Mouse (Mus musculus) hindbrain, embryonic 14.5 days (tissue): Measurements from ENCODE around the gene Fam208b. TPM values are rescaled to one million over a fixed set of nuclear protein-coding genes. Genes with fewer than 3 reads are reported as not detected.

Source experiments
- ATAC-seq: fragments of 200-750 bp; cut with Nextera tagmentation; 2 replicates; pipeline ENCODE4 v1.8.0; 2017; ENCODE audit warnings: moderate number of reproducible peaks, mild to moderate bottlenecking, moderate TSS enrichment, moderate library complexity; ENCODE audit not compliant: low FRiP score
- DNase-seq: peaks from one replicate; pipeline ENCODE4 v3.0.0-alpha.2; 2015; ENCODE audit warnings: low spot score
- H3K27ac ChIP-seq: fragments of 300-500 bp; sonication (generic); 2 replicates; pipeline ENCODE4 v1.5.1; 2014; ENCODE audit warnings: mild to moderate bottlenecking, moderate library complexity
- H3K27me3 ChIP-seq: fragments of 300-500 bp; sonication (generic); 2 replicates; pipeline ENCODE4 v1.6.1; 2014; ENCODE audit warnings: mild to moderate bottlenecking, low read length, mixed read lengths; ENCODE audit not compliant: control insufficient read depth, insufficient read depth
- H3K36me3 ChIP-seq: fragments of 300-500 bp; sonication (generic); replicated peaks from 2 replicates; pipeline ENCODE4 v1.6.1; 2014; ENCODE audit not compliant: control insufficient read depth, insufficient read depth
- H3K4me1 ChIP-seq: fragments of 300-500 bp; sonication (generic); replicated peaks from 2 replicates; pipeline ENCODE4 v1.6.1; 2014; ENCODE audit warnings: antibody characterized with exemption, low read length, mixed read lengths; ENCODE audit not compliant: control insufficient read depth, insufficient read depth
- H3K4me2 ChIP-seq: fragments of 300-500 bp; sonication (generic); replicated peaks from 2 replicates; pipeline ENCODE4 v1.6.1; 2014; ENCODE audit warnings: mild to moderate bottlenecking, moderate library complexity
- H3K4me3 ChIP-seq: fragments of 300-500 bp; sonication (generic); replicated peaks from 2 replicates; pipeline ENCODE4 v1.5.1; 2014; ENCODE audit warnings: mild to moderate bottlenecking, low read length
- H3K9ac ChIP-seq: fragments of 300-500 bp; sonication (generic); 2 replicates; pipeline ENCODE4 v1.6.1; 2014
- H3K9me3 ChIP-seq: fragments of 300-500 bp; sonication (generic); 2 replicates; pipeline ENCODE4 v1.6.1; 2016; ENCODE audit warnings: low read length; ENCODE audit not compliant: control insufficient read depth
- WGBS: fragments of 180-500 bp; shearing (Covaris S2); extraction: QIAGEN DNeasy Blood & Tissue Kit; methylation state at CpG from one replicate; pipeline ENCODE4 v1.1.7; 2014; 5-methylcytosine and 5-hydroxymethylcytosine counted together
- polyA plus RNA-seq: library from polyadenylated mRNA; unstranded; fragments of >200 nt; fragmentation: Nextera tagmentation; extraction: Ambion mirVana; gene quantifications from 2 replicates; pipeline ENCODE4 v1.2.1, GENCODE M21; 2014

Gene Fam208b
- polyA plus RNA-seq, result 17.2 and 22.0 TPM in 2 replicates

DNA sequence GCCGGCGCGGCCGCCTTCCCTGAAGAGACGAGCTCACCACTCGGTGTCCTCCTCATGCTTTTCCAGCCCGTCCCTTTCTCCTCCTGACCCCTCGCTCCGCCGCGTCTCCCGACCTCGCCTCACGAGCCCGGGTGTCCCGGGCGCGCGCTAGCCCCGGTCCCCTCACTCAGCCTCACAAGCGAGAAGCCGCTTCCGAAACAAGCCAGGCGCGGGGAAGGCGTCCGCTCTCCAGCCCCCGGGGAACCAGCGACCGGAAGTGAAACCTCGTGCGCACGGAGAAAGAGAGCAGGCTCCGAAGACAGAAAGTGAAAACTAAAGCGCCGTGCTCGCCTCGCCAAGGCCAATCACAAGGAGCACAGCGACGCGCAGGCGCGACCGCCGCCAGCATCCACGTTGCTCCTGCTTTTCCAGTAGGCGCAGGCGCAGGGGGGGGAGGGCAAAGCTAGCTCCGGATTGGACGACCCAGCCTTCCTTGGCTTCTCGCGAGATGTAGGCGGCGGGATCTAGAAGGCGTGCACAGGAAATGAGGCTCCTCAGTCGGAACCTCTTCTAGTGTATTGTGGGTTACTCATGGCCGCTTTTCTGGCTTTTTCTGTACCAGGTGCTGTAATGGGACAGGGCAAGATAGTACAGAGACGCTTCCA, at the start of gene Fam208b:
TSS of gene Fam208b (minus strand) at position 314 of the 644 bp plus-strand sequence.
- under 1% methylated on average over 58 of the region's 58 CpGs for WGBS
- ATAC-seq, result peak; percentile 99
- H3K4me3 ChIP-seq, result peak within 1 kb of the TSS; percentile 94

GRCm38 (mm10) chr13:3659163-3660160, 48.6 kb upstream of the Fam208b start:
- Histone ChIP-seq H3K36me3 (no peaks in the 10 kb centered on the region), H3K9me3 (no peaks in the 10 kb centered on the region), H3K27ac (no peak overlapping the region), H3K4me2 (no peak overlapping the region), H3K27me3 (no peaks in the 10 kb centered on the region), H3K9ac (no peak overlapping the region), H3K4me1 (no peaks in the 10 kb centered on the region), H3K4me3 (no peak overlapping the region)
- 79% methylated on average over 16 of the region's 16 CpGs for WGBS
- no peak for ATAC-seq
- no peak for DNase-seq

More for the DNA sequence above, at the start of gene Fam208b:
- Histone ChIP-seq H3K27ac (peak within 1 kb of the TSS; percentile 80), H3K36me3 (no peaks in the 10 kb centered on the region), H3K4me1 (peaks cover 4% of the 10 kb centered on the region; the same call in 1 of the 2 replicates), H3K27me3 (peaks cover 6% of the 10 kb centered on the region; the same call in 1 of the 2 replicates), H3K9me3 (no peaks in the 10 kb centered on the region), H3K4me2 (peak within 1 kb of the TSS; percentile 63), H3K9ac (peak within 1 kb of the TSS; percentile 84)
- DNase-seq, result peak; percentile 97

GRCm38 (mm10) chr13:3654432-3654831, 43.5 kb upstream of the Fam208b start:
- no peaks in the 10 kb centered on the region for H3K4me1 ChIP-seq
- no peak overlapping the region for H3K9ac ChIP-seq
- peaks cover 32% of the 10 kb centered on the region for H3K36me3 ChIP-seq
- H3K27ac ChIP-seq, result no peak overlapping the region
- H3K27me3 ChIP-seq, result no peaks in the 10 kb centered on the region
- no peaks in the 10 kb centered on the region for H3K9me3 ChIP-seq
- ATAC-seq, result no peak
- no peak overlapping the region for H3K4me3 ChIP-seq
- H3K4me2 ChIP-seq, result no peak overlapping the region
- no peak for DNase-seq
- 85% methylated on average over 2 of the region's 2 CpGs for WGBS

DNA sequence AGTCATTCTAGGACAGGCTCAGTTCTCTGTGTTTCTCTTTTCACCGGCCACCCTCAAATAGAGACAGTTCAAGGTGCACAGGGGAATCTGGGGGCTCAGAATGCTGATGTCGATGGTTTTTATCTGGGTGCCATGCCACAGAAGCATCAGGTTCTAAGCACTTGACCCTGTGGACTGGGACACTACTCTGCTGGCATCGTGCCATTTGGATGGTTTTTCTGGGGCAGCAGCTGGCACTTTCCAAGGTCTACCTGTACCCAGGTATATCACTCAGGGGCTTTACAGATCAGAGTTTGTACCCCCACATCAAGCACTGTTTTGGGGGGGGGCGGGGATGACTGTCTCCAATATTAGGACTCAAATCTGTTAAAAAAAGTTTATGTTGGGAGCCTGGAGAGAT, 39.7 kb upstream of the Fam208b start:
- no peak overlapping the region for H3K4me2 ChIP-seq
- H3K4me1 ChIP-seq, result no peaks in the 10 kb centered on the region
- no peak overlapping the region for H3K27ac ChIP-seq
- no peaks in the 10 kb centered on the region for H3K9me3 ChIP-seq
- H3K36me3 ChIP-seq, result peaks cover 46% of the 10 kb centered on the region
- H3K4me3 ChIP-seq, result no peak overlapping the region
- no peak overlapping the region for H3K9ac ChIP-seq
- ATAC-seq, result no peak
- 96% methylated on average over 4 of the region's 4 CpGs for WGBS
- DNase-seq, result no peak
- H3K27me3 ChIP-seq, result no peaks in the 10 kb centered on the region

DNA sequence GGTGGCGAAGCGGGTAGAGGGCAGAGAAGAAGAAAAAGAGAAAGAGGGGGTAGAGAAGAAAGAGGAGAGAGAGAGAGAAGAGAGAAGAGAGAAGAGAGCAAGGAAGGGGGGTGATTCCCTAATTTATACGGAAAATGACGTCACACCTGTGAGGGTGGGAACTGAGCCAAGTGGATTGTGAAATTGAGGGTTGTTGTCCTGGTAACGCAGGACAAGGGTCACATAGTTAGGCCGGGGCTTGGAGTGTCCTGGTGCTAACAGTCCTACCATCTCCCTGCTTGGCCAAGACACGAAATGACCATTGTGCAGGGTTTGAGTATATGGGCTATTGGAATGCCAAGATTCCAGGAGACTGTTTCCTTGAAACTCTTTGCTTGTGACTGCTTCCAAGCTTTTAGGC, 35.7 kb upstream of the Fam208b start:
- no peak for ATAC-seq
- 83% methylated on average over 7 of the region's 7 CpGs for WGBS
- no peak for DNase-seq
- H3K4me2 ChIP-seq, result no peak overlapping the region
- no peak overlapping the region for H3K27ac ChIP-seq
- no peak overlapping the region for H3K4me3 ChIP-seq
- no peaks in the 10 kb centered on the region for H3K27me3 ChIP-seq
- no peaks in the 10 kb centered on the region for H3K9me3 ChIP-seq
- peaks cover 33% of the 10 kb centered on the region for H3K36me3 ChIP-seq
- no peak overlapping the region for H3K9ac ChIP-seq
- H3K4me1 ChIP-seq, result no peaks in the 10 kb centered on the region

DNA sequence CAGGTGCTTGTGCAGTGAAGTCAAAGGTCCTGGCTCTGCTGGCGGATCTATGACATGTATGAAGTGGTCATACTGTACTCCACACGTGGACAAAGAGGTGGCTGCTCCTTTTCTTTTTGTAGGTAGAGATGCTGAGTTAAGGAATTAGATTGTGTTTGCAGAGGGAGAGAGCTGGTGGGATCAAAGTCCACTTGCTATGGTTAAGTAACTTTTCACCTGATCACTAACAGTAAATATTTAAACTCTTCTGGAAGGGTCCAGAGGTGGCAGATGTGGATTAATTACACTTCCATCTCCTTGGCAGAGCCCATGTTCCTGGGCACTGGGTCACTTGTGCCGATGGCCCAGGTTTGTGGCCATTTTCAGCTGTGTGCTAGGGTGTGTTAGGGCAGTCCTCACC, 35.0 kb upstream of the Fam208b start:
- Histone ChIP-seq H3K9me3 (no peaks in the 10 kb centered on the region), H3K9ac (no peak overlapping the region), H3K36me3 (peaks cover 31% of the 10 kb centered on the region), H3K27ac (no peak overlapping the region), H3K4me3 (no peak overlapping the region), H3K4me1 (no peaks in the 10 kb centered on the region), H3K27me3 (no peaks in the 10 kb centered on the region), H3K4me2 (no peak overlapping the region)
- DNase-seq (no peak), ATAC-seq (no peak)
- 97% methylated on average over 3 of the region's 3 CpGs for WGBS

- WGBS, result 92% methylated on average over 5 of the region's 5 CpGs
- no peaks in the 10 kb centered on the region for H3K27me3 ChIP-seq
- no peak overlapping the region for H3K4me2 ChIP-seq
- H3K9ac ChIP-seq, result no peak overlapping the region
- peaks cover 21% of the 10 kb centered on the region for H3K36me3 ChIP-seq
- DNase-seq (no peak), ATAC-seq (no peak)
- H3K4me1 ChIP-seq, result no peaks in the 10 kb centered on the region
- H3K27ac ChIP-seq, result no peak overlapping the region
- H3K4me3 ChIP-seq, result no peak overlapping the region
- H3K9me3 ChIP-seq, result no peaks in the 10 kb centered on the region
These were observed 34.0 kb upstream of the Fam208b start for GRCm38 (mm10) chr13:3644871-3645270.

DNA sequence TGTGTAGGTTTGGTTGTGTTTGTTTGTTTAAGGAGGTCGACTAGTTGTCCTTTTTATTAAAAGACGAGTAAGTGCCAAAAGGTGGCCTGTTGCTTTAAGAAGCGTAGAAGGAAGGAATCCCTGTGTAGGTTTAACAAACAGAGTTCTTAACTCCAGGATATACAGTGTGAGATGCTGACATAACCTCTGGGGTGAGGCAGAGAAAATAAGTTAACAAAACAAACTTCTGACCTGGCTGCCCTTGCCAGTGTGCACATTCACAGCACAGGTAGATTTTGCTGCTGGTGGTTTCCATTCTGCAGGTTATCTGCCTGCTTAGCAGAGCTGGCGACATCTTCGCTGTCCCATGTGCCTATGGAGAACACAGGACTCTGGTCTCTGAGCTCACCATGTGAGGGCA, 31.6 kb upstream of the Fam208b start:
- Histone ChIP-seq H3K4me3 (no peak overlapping the region), H3K27ac (no peak overlapping the region), H3K36me3 (peaks cover 8% of the 10 kb centered on the region; the same call in 1 of the 2 replicates), H3K4me1 (no peaks in the 10 kb centered on the region), H3K27me3 (no peaks in the 10 kb centered on the region), H3K4me2 (no peak overlapping the region), H3K9me3 (no peaks in the 10 kb centered on the region), H3K9ac (no peak overlapping the region)
- DNase-seq (no peak), ATAC-seq (no peak)
- WGBS, result 91% methylated on average over 5 of the region's 5 CpGs

GRCm38 (mm10) chr13:3642049-3642448, 31.1 kb upstream of the Fam208b start:
- DNase-seq, result no peak

More at GRCm38 (mm10) chr13:3642049-3642448, 31.1 kb upstream of the Fam208b start:
- ATAC-seq, result no peak
- Histone ChIP-seq H3K4me1 (no peaks in the 10 kb centered on the region), H3K4me3 (no peak overlapping the region), H3K4me2 (no peak overlapping the region), H3K27me3 (no peaks in the 10 kb centered on the region), H3K36me3 (peaks cover 8% of the 10 kb centered on the region; the same call in 1 of the 2 replicates), H3K9me3 (no peaks in the 10 kb centered on the region), H3K27ac (no peak overlapping the region), H3K9ac (no peak overlapping the region)
- WGBS, result 77% methylated on average over 9 of the region's 9 CpGs
